8 mouse cellular contexts compared by ENCODE assay signal in the genomic region with DNA sequence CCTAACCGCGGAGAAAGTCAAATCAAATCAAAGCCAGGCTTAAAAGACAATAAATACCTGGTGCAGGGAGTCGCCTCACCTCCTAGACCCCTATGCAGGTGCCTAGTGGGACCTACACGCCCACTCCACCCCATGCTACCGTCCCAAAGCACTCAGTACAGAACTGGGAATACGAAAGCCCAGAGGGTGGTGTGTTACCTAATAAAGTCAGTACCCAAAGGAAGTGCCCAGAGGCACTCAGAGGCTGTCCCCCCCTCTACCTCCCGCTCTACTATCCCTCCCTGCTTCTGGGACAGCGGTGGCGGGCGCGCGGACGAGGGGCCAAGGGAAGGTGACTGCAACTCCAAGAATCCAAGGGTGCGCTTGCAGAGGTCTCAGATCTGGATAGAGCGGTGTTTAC. TPM values are rescaled to one million over a fixed set of nuclear protein-coding genes. Genes with fewer than 3 reads are reported as not detected.
DNase-seq lines count a peak whose midpoint lies in the region; ATAC-seq and TF ChIP-seq lines count a peak whose summit lies in the region.

No protein-coding gene starts in this region.

- intact Hi-C loops in left cerebral cortex, postnatal 36 days (cut with DNase I) = no loop called here

- no peak for TF ChIP-seq CTCF in layer of hippocampus, adult 2 months (conservative IDR thresholded peaks at IDR 0.05)

- peak overlapping the region; percentile 53 for H3K4me3 ChIP-seq in layer of hippocampus, adult 2 months
- H3K4me3 ChIP-seq in forebrain, embryonic 11.5 days (ENCODE audit: low read depth, low read length) = peak overlapping the region; percentile 59
- H3K4me3 ChIP-seq in limb, embryonic 11.5 days (ENCODE audit: low read depth, low read length) = peak overlapping the region; percentile 71
- H3K4me3 ChIP-seq in neural tube, embryonic 13.5 days = peak overlapping the region; percentile 49

- peak overlapping the region; percentile 32 for H3K9ac ChIP-seq in forebrain, embryonic 11.5 days (ENCODE audit: low read length)
- H3K9ac ChIP-seq in limb, embryonic 11.5 days (ENCODE audit: low read length) = 0 out of 2 replicates have a peak overlapping the region, but pooled peaks have one; percentile 8
- H3K9ac ChIP-seq in neural tube, embryonic 13.5 days = no peak overlapping the region

- ATAC-seq in forebrain, embryonic 11.5 days (replicated peaks; ENCODE audit: low FRiP score) = peak; percentile 14; the same call in 1 of the 2 replicates
- ATAC-seq in limb, embryonic 11.5 days (ENCODE audit: insufficient number of reproducible peaks, low FRiP score, low TSS enrichment, low read depth) = peak; percentile 40; the same call in 1 of the 2 replicates
- peak; percentile 18 for ATAC-seq in neural tube, embryonic 13.5 days (ENCODE audit: low read depth)

- peaks cover 22% of the 10 kb centered on the region for H3K4me1 ChIP-seq in forebrain, embryonic 11.5 days (replicated peaks; ENCODE audit: control insufficient read depth, insufficient read depth, low read length)
- H3K4me1 ChIP-seq in limb, embryonic 11.5 days (ENCODE audit: control insufficient read depth, insufficient read depth, low read length) = peaks cover 26% of the 10 kb centered on the region
- peaks cover 32% of the 10 kb centered on the region for H3K4me1 ChIP-seq in neural tube, embryonic 13.5 days (replicated peaks)

- peaks cover 16% of the 10 kb centered on the region for H3K27me3 ChIP-seq in forebrain, embryonic 11.5 days (ENCODE audit: control insufficient read depth, insufficient read depth, low read length)
- peaks cover 11% of the 10 kb centered on the region; the same call in 1 of the 2 replicates for H3K27me3 ChIP-seq in limb, embryonic 11.5 days (ENCODE audit: control insufficient read depth, insufficient read depth, low read length)
- H3K27me3 ChIP-seq in neural tube, embryonic 13.5 days = peaks cover 54% of the 10 kb centered on the region

- no peaks in the 10 kb centered on the region for H3K9me3 ChIP-seq in forebrain, embryonic 11.5 days (ENCODE audit: control insufficient read depth, low read length)
- no peaks in the 10 kb centered on the region for H3K9me3 ChIP-seq in limb, embryonic 11.5 days (ENCODE audit: control insufficient read depth, low read length)
- no peaks in the 10 kb centered on the region for H3K9me3 ChIP-seq in neural tube, embryonic 13.5 days

- H3K27ac ChIP-seq in layer of hippocampus, adult 2 months = no peak overlapping the region
- H3K27ac ChIP-seq in forebrain, embryonic 11.5 days (ENCODE audit: low read depth, low read length) = no peak overlapping the region
- no peak overlapping the region for H3K27ac ChIP-seq in limb, embryonic 11.5 days (replicated peaks; ENCODE audit: low read depth, low read length)
- no peak overlapping the region for H3K27ac ChIP-seq in neural tube, embryonic 13.5 days (replicated peaks)

- WGBS in forebrain, embryonic 11.5 days = under 1% methylated on average over 15 of the region's 15 CpGs
- WGBS in limb, embryonic 11.5 days = 1% methylated on average over 15 of the region's 15 CpGs
- WGBS in neural tube, embryonic 13.5 days = 2% methylated on average over 15 of the region's 15 CpGs

- peak overlapping the region; percentile 91 for H3K4me2 ChIP-seq in forebrain, embryonic 11.5 days (ENCODE audit: low read depth, low read length, severe bottlenecking)
- H3K4me2 ChIP-seq in limb, embryonic 11.5 days (ENCODE audit: low read depth, severe bottlenecking) = peak overlapping the region; percentile 98
- H3K4me2 ChIP-seq in neural tube, embryonic 13.5 days = peak overlapping the region; percentile 82

- no peaks in the 10 kb centered on the region for H3K36me3 ChIP-seq in forebrain, embryonic 11.5 days (ENCODE audit: control insufficient read depth, insufficient read depth, low read length)
- no peaks in the 10 kb centered on the region for H3K36me3 ChIP-seq in limb, embryonic 11.5 days (ENCODE audit: control insufficient read depth, insufficient read depth, low read length)
- no peaks in the 10 kb centered on the region for H3K36me3 ChIP-seq in neural tube, embryonic 13.5 days

- no peak for DNase-seq in layer of hippocampus, adult 2 months (ENCODE audit: low spot score in 2 of 2)
- DNase-seq in layer of hippocampus, postnatal 36 days = no peak
- no peak for DNase-seq in forebrain, embryonic 11.5 days (ENCODE audit: low spot score)
- no peak for DNase-seq in limb, embryonic 11.5 days (ENCODE audit: low spot score)
- no peak for DNase-seq in left cerebral cortex, postnatal 36 days (ENCODE audit: low spot score in 2 of 2)
- DNase-seq in natural killer cell, adult 2 months (ENCODE audit: low spot score in 2 of 2) = no peak
- no peak for DNase-seq in right cerebral cortex, postnatal 36 days (ENCODE audit: low spot score in 2 of 2)

RNA-seq across cellular contexts. Expression of a gene that starts 0.5 kb away (rescaled TPM):
- total RNA-seq in layer of hippocampus, adult 2 months (2021) = 1 to 10 TPM; 3.9 to 5.5 TPM
- total RNA-seq in layer of hippocampus, postnatal 36 days (2021) = 1 to 10 TPM; 5.1 to 5.2 TPM
- 23.9 and 25.7 TPM in 2 replicates for polyA plus RNA-seq in forebrain, embryonic 11.5 days (2014; fragmentation: Nextera tagmentation; extraction: Ambion mirVana)
- 30.3 and 37.3 TPM in 2 replicates for polyA plus RNA-seq in limb, embryonic 11.5 days (2014; fragmentation: Nextera tagmentation; extraction: Ambion mirVana)
- 7.4 and 8.8 TPM in 2 replicates for polyA plus RNA-seq in neural tube, embryonic 13.5 days (2015; fragmentation: Nextera tagmentation; extraction: Ambion mirVana)
- 1 to 10 TPM; 3.4 to 3.9 TPM for total RNA-seq in left cerebral cortex, postnatal 36 days (2021)

RNA-seq across cellular contexts. Expression of a gene that starts 9.6 kb away (rescaled TPM):
- 100 to 1,000 TPM; 171 to 177 TPM for total RNA-seq in layer of hippocampus, adult 2 months (2021)
- total RNA-seq in layer of hippocampus, postnatal 36 days (2021) = 100 to 1,000 TPM; 161 to 177 TPM
- 126 and 135 TPM in 2 replicates for polyA plus RNA-seq in forebrain, embryonic 11.5 days (2014; fragmentation: Nextera tagmentation; extraction: Ambion mirVana)
- polyA plus RNA-seq in limb, embryonic 11.5 days (2014; fragmentation: Nextera tagmentation; extraction: Ambion mirVana) = 107 and 109 TPM in 2 replicates
- 178 and 191 TPM in 2 replicates for polyA plus RNA-seq in neural tube, embryonic 13.5 days (2015; fragmentation: Nextera tagmentation; extraction: Ambion mirVana)
- 100 to 1,000 TPM; 156 to 182 TPM for total RNA-seq in left cerebral cortex, postnatal 36 days (2021)

RNA-seq across cellular contexts. Expression of a gene that starts 27.8 kb away (rescaled TPM):
- total RNA-seq in layer of hippocampus, adult 2 months (2021) = 10 to 100 TPM; 32.4 to 33.3 TPM
- total RNA-seq in layer of hippocampus, postnatal 36 days (2021) = 10 to 100 TPM; 33.8 to 36.0 TPM
- 44.5 and 52.4 TPM in 2 replicates for polyA plus RNA-seq in forebrain, embryonic 11.5 days (2014; fragmentation: Nextera tagmentation; extraction: Ambion mirVana)
- 47.3 and 48.0 TPM in 2 replicates for polyA plus RNA-seq in limb, embryonic 11.5 days (2014; fragmentation: Nextera tagmentation; extraction: Ambion mirVana)
- polyA plus RNA-seq in neural tube, embryonic 13.5 days (2015; fragmentation: Nextera tagmentation; extraction: Ambion mirVana) = 42.5 and 45.2 TPM in 2 replicates
- 10 to 100 TPM; 29.3 to 31.0 TPM for total RNA-seq in left cerebral cortex, postnatal 36 days (2021)

RNA-seq across cellular contexts. Expression of a gene that starts 30.0 kb away (rescaled TPM):
- total RNA-seq in layer of hippocampus, adult 2 months (2021) = 1 to 10 TPM; 3.3 to 3.6 TPM
- 1 to 10 TPM; 1.6 to 3.1 TPM for total RNA-seq in layer of hippocampus, postnatal 36 days (2021)
- polyA plus RNA-seq in forebrain, embryonic 11.5 days (2014; fragmentation: Nextera tagmentation; extraction: Ambion mirVana) = 6.6 and 11.6 TPM in 2 replicates
- 0.71 and 0.75 TPM in 2 replicates for polyA plus RNA-seq in limb, embryonic 11.5 days (2014; fragmentation: Nextera tagmentation; extraction: Ambion mirVana)
- 0.12 TPM in 1 of 2 replicates, not detected in the other for polyA plus RNA-seq in neural tube, embryonic 13.5 days (2015; fragmentation: Nextera tagmentation; extraction: Ambion mirVana)
- total RNA-seq in left cerebral cortex, postnatal 36 days (2021) = under 1 TPM; 0.27 to 0.32 TPM
